Mouse (Mus musculus) urinary bladder, adult 18-20 months (tissue): ENCODE measurements around the gene Tmem189.
"Not testable (repeated sequence)": the region's sequence is repeated elsewhere in the genome, so short reads cannot be mapped to it uniquely, and the experiment has no call there.

Source experiments
- DNase-seq, 2 experiments: peaks; one replicate each; pipeline ENCODE4 v3.0.0; 2022; ENCODE audit warnings: low spot score in 2 of 2, mixed read lengths in 2 of 2

Gene Tmem189

GRCm38 (mm10) chr2:167652694-167653093 is 36.9 kb downstream of the Tmem189 start:
- DNase-seq, result no peak

DNA sequence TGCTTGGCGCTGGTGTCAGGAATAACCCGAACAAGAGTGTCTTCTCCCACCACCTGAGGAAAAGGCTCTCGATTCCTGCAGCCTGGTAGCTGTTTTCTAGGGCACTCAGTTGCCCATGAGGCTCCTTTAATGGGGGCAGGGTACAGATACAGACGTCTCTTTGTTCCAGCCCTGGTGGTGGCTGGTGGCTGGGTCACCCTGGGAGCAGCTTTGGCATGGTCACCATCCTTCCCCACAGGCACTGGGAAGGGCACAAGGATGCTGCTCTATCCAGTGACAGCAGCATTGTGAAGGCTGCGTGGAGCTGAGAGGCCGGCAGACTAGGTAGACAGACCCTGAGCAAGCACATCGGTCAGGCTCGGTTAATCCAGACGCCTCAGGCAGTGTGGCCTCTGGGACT is 38.0 kb downstream of the Tmem189 start:
- no peak for DNase-seq

- no peak for DNase-seq
Observed at GRCm38 (mm10) chr2:167649290-167650032, 40.2 kb downstream of the Tmem189 start.

GRCm38 (mm10) chr2:167646411-167646810 is 43.2 kb downstream of the Tmem189 start:
- no peak for DNase-seq

DNA sequence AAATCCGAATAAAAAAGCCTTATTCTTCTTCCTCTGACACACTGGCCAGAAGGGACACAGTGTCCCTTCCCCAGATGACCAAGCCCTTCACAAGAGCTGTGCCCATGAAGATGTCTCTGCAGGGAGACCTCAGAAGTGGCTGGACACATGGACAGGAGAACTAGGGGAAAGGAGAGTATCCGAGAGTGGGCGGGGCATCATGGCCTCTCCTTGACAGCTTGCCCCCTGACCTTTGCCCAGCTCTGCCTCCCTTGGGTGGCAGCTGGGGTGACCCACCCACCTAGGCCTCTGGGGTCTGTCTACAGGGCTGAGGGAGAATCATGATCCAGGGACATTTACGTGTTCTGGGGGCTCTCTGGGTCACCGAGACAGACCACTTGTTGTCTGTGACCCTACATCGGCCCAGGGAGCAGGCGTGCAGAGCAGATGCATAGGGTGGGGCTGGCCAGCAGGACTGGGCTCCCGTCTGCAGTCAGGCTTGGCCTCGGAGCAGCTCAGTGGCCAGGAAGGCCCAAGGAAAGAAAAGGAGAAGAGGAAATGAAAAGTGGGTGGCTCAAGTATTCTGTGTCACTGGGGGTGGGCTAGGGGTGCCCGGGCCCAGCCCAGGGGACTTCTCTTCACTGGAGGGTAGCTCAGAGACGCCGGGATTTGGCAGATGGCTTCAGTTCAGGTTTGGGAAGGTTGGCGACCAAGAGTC is 46.1 kb downstream of the Tmem189 start:
- not testable (repeated sequence) for DNase-seq

DNA sequence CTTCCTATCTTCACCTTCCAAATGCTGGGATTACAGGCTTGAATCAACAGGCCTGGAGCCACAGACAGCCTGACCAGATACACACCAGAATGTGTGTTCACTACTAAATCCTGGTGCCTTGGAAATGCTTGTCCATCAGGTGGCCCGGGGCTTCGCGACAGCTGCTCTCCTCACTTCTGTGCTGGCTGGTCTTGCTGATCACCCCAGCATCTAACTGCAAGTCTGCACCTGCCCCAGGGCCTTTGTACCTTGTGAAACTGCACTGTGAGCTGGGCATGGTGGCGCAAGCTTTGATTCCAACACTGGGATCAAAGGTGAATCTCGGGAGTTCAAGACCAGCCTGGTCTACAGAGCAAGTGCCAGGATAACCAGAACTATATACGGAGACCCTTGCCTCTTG is 47.5 kb downstream of the Tmem189 start:
- no peak for DNase-seq

DNA sequence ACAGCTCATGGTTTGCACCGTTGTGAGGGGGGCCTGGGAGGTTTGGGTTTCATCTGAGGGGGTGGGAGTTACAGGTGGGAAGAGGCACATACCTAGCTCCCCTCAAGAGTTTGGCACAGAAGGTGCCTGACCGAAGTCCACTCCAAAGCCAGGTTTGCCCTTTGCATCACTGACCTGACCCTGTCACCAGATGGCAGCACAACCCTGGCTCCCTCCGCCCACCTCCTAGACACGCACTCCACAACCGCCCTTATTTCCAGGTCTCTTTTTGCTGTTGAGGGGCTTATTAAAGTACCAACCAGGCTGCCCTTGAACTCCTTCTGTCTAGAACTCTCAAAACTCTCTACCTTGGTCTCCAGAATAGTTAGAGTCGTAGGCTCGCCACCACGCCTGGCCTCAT is 48.3 kb downstream of the Tmem189 start:
- DNase-seq, result peak in 1 of 2 experiments; percentile 31

- no peak for DNase-seq
Observed at GRCm38 (mm10) chr2:167640279-167640678, 49.3 kb downstream of the Tmem189 start.

GRCm38 (mm10) chr2:167634865-167635512 is 54.6 kb downstream of the Tmem189 start:
- no peak for DNase-seq

DNA sequence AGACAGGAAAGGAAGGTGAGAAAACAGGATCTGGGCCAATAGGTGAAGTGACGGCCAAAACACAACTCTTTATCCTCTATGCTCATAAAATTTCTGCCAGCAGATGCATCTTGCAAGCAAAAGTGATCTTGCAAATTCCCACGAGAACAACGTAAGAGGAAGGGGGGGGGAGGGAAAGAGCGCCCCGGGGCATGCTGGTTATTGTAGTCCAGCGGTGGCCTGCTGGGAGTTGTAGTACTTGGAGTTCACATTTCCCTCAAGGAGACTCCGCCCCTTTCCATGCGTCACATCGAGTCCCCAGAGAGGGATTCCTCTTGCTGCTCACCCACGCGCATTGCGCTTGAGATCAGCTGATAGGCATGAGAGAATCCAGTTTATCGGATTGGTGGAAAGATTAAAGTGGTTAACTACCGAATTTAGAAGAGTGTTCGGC is 55.3 kb downstream of the Tmem189 start:
- peak; percentile 79 to 91 for DNase-seq

DNA sequence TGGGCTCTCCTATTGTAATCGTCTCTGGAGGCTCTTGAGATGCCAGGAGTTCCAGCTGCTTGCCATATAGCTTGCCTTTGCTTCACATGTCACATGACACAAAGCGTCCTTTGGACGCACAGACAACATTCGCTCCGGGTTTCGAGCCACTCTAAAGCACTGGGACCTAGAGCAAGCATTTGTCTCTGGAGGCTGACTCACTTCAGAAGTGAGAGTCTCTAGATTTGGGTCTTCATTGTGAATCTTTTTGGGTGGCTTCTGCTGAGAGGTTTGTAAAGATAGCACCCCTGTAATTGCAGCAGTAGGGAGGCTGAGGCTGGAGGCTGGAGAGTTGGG is 56.1 kb downstream of the Tmem189 start:
- no peak for DNase-seq

DNA sequence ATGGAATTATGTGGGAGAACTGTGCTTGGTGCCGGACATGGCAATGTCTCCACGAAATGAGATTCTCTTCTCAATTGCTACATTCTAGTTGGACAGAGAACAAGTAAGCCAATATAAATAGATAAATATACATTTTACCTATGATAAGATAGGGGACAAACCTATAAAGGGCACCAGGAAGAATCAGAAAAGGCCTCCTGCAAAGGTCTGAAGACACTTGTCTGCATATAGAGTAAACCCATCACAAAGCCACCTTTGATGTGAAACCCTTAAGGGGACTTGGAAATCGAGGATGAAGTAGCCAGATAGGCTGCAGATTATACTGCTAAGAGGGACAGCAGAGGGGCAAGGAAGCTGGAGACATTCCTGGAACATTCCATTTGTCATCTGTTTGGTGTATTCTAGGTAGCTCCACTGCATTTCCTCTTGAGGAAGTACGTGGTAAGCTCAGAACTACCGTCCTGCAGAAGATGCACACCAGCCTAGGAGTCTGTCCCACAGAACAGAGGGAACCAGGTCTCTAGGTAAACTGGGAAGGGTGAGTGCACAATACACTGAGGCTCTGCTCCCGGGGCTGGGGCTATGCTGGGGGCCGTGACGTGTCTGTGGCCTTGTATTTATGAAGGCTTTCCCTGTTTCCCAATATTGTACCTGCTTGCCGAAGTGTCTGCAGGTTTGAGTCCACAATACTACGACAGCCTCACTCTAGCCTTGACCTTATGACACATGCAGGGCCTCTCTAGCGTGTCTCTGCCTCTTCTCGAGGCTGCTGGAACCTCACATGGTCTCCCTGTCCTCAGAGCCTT is 56.7 kb downstream of the Tmem189 start:
- DNase-seq, result no peak

- peak; percentile 97 for DNase-seq
Observed at GRCm38 (mm10) chr2:167631591-167632448, 57.8 kb downstream of the Tmem189 start, which contains the start of gene Ube2v1. Ube2v1 (minus strand) TSS chr2:167632095.

DNA sequence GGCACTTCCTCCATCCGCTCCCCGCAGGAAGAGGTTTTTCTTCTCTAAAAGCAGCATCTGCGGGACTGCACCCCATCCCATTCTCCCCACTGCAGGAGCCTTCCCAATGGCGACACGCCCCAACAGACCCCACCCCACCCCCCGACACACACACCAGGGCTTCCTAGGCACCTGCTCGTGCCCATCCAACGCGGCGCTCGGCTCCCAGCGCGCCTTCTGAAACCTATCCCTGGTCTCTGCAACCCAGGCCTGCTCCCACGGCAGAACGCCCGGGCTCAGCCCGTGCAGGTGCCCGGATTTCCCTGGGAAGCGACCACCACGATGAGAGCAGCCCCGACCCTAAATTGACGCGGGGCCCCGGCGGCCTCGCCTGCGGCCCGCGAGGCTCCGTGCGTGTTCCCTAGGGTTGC is 58.4 kb downstream of the Tmem189 start:
- peak in 1 of 2 experiments; percentile 35 for DNase-seq

GRCm38 (mm10) chr2:167630421-167630820 is 59.2 kb downstream of the Tmem189 start:
- DNase-seq, result no peak

DNA sequence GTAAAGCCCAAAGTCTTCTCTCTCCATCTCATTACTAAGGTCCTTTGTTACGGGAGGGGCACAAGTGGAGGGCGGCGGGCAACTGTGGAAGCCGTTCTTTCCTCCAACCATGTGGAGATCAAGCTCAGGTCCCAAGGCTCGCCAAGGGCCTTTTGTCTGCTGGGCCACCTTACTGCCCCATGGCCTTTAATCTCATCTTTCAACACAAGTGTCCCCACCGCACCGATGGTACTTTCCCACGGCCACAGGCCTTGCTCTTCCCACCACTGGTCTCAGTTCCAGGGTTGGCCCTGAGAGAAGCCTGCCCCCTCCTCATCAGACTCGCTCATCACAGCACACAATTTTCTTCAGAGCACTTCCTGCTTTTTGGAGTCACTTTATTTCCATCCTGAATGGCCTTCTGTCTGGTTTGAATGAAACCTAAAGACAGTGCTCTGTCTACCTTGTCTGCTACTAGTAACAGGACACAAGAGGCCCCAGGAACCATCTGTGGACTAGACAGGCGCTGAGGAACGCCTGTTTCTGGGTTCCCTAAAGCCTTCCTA is 59.9 kb downstream of the Tmem189 start:
- no peak for DNase-seq

DNA sequence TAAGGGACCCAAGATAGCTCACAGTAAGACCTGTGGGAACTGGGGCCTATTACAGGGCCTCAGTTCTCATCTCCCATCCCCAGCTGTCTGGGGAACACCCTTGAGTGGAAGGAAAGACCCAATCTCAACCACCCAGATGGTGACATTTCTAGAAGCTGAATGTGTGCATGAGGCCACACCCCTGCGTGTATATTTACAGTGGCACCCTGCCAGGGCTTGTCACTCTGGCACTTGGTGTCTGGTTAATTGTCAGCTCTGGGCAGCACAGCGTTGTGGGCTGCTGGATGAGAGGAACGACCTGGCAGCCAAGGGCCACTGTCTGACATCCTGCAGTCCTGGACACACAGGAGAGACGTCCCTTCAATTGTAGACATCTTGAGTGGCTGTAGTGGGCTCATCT is 60.8 kb downstream of the Tmem189 start:
- DNase-seq, result peak in 1 of 2 experiments; percentile 45

GRCm38 (mm10) chr2:167627019-167627418 is 62.6 kb downstream of the Tmem189 start:
- no peak for DNase-seq

- DNase-seq, result no peak
Observed at GRCm38 (mm10) chr2:167625670-167626069, 64.0 kb downstream of the Tmem189 start.

DNA sequence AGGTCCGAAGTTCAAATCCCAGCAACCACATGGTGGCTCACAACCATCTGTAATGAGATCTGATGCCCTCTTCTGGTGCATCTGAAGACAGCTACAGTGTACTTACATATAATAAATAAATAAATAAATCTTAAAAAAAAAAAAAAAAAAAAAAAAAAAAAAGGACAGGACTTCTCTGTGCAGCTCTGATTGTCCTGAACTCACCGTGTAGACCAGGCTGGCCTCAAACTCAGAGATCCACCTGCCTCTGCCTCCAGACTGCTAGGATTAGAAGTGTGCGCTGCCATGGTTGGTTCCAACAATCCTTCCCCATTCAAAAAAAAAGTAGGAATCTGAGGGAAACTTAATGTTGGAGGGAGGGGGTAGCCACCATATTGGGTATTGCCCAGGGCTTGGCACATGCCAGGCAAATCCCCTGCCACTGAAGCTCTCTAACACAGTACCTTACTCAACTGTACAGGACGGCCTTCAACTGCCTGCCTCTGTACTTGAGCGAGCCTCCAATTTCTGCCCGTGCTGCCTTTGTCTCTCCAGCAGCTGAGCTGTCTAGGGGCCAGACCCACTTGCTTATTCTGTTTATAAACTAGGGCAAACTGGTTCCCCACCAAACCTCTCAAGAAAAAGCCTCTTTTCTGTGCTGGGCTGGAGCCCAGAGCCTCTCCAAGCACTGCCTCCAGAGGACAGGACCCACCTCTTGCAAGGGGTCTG is 65.1 kb downstream of the Tmem189 start:
- DNase-seq, result no peak
